Mouse (Mus musculus): ENCODE results near the gene Cdc14a.

- TF ChIP-seq EP300 (IDR thresholded peaks at IDR 0.05; ENCODE audit: insufficient read depth, low read depth, low read length) (no peak), CTCF (IDR thresholded peaks at IDR 0.05) (no peak)
Measured at GRCm38 (mm10) chr3:116288833-116289232, 135.0 kb downstream of the Cdc14a start.

Measured in heart, adult 2 months (tissue).